Mouse (Mus musculus): Measurements from ENCODE around the gene Ankrd60. TPM values are rescaled to one million over a fixed set of nuclear protein-coding genes. Genes with fewer than 3 reads are reported as not detected.

The Ankrd60 gene
- polyA plus RNA-seq, 1 experiment from 2014 or later, result not detected

DNA sequence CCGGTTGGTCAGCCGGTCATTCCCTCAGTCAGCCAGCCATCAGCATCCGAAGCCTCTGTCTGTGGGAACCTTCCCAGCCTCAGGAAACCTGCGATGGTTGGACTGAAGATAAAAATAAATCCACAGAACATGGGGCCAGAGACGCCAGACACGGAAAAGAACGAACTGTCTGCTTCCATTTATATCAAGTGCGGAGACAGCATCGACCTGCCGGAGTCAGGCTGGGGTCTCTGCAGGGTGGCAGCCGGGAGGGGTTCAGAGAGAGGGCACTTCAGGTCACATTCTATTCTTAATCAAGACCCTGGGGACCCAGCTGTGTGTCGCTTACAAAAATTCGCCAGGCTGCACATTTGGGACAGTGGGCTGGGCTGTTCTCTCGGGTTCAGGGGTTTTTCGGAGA, 38.4 kb downstream of the Ankrd60 start:
- no peaks in the 10 kb centered on the region for H3K4me1 ChIP-seq
- H3K4me3 ChIP-seq, result no peak overlapping the region
- ATAC-seq (ENCODE audit: borderline replicate concordance, extremely low read depth, low FRiP score, low TSS enrichment), result no peak
- H3K9ac ChIP-seq, result no peak overlapping the region
- H3K27me3 ChIP-seq, result no peaks in the 10 kb centered on the region
- H3K4me2 ChIP-seq, result no peak overlapping the region
- no peak overlapping the region for H3K27ac ChIP-seq
- H3K9me3 ChIP-seq, result no peaks in the 10 kb centered on the region
- no peaks in the 10 kb centered on the region for H3K36me3 ChIP-seq
- 44% methylated on average over 15 of the region's 15 CpGs for whole genome bisulfite sequencing

DNA sequence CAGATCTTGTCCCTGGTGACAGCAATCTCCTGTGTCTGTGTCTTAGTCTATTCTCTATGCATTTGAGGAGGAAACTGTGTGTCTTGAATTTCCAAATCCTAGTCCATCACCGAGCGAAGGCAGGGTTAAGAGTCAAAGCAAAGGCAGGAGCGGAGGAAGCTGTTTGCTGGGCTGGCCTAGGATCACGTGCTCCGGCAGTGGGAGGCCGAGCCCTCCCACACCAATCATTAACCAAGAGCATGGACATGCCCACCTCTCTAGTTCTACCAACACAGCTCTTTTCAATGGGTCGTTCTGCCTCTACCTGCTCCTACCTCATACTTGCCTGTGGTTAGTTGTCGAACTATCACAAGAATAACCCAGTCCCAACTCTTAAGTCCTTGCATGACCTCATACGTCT, 42.3 kb downstream of the Ankrd60 start:
- Histone ChIP-seq H3K36me3 (no peaks in the 10 kb centered on the region), H3K27me3 (no peaks in the 10 kb centered on the region), H3K4me1 (no peaks in the 10 kb centered on the region), H3K27ac (no peak overlapping the region), H3K4me3 (no peak overlapping the region), H3K9ac (no peak overlapping the region), H3K9me3 (no peaks in the 10 kb centered on the region), H3K4me2 (no peak overlapping the region)
- ATAC-seq (ENCODE audit: borderline replicate concordance, extremely low read depth, low FRiP score, low TSS enrichment), result no peak
- 72% methylated on average over 9 of the region's 9 CpGs for whole genome bisulfite sequencing

DNA sequence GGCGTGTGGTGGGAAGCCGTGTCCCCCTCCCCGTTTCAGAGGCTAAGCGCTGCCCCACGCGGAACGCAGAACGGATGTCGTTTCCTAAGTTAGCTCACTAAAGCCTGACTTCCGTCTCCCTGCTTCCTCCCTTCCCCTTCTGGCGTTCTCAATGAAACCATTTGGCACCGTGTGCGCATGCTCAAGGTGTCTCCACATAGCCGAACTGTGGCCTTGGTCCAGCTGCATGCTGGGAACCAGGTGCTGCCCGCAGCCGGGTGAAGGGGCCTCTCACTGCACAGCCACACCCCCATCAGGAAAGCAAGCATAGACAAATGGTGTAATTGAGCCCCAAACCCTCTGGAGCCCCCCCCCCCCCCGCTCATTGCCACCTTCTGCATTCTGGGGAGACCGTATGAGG, 42.8 kb downstream of the Ankrd60 start:
- Histone ChIP-seq H3K4me3 (no peak overlapping the region), H3K4me1 (no peaks in the 10 kb centered on the region), H3K36me3 (no peaks in the 10 kb centered on the region), H3K27ac (no peak overlapping the region), H3K9me3 (no peaks in the 10 kb centered on the region), H3K27me3 (no peaks in the 10 kb centered on the region), H3K4me2 (no peak overlapping the region), H3K9ac (no peak overlapping the region)
- WGBS, result 81% methylated on average over 18 of the region's 18 CpGs
- no peak; the same call in 1 of the 2 replicates for ATAC-seq (ENCODE audit: borderline replicate concordance, extremely low read depth, low FRiP score, low TSS enrichment)

DNA sequence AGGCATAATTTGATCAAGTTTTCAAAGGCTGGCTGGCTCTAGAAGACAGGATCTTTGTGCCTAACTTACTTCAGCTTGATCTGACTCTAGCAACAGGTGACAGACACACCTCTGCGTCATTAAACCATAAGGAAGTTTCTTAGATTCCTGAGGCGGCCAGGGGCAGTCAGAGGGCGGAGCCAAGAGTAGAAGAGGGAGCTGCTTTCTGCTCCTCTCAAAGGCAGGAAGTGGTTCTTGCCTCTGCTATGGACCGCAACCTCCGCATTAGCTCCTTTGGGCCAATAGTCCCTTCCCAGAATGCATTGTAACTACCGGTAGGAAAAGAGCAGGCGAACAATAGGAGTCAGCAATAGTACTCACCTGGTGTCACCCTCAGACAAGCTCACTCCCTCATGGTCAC, 43.6 kb downstream of the Ankrd60 start:
- Histone ChIP-seq H3K4me1 (no peaks in the 10 kb centered on the region), H3K4me3 (no peak overlapping the region), H3K36me3 (no peaks in the 10 kb centered on the region), H3K27ac (no peak overlapping the region), H3K27me3 (no peaks in the 10 kb centered on the region), H3K9me3 (no peaks in the 10 kb centered on the region), H3K9ac (no peak overlapping the region), H3K4me2 (no peak overlapping the region)
- 66% methylated on average over 7 of the region's 7 CpGs for WGBS
- ATAC-seq (ENCODE audit: borderline replicate concordance, extremely low read depth, low FRiP score, low TSS enrichment), result no peak

DNA sequence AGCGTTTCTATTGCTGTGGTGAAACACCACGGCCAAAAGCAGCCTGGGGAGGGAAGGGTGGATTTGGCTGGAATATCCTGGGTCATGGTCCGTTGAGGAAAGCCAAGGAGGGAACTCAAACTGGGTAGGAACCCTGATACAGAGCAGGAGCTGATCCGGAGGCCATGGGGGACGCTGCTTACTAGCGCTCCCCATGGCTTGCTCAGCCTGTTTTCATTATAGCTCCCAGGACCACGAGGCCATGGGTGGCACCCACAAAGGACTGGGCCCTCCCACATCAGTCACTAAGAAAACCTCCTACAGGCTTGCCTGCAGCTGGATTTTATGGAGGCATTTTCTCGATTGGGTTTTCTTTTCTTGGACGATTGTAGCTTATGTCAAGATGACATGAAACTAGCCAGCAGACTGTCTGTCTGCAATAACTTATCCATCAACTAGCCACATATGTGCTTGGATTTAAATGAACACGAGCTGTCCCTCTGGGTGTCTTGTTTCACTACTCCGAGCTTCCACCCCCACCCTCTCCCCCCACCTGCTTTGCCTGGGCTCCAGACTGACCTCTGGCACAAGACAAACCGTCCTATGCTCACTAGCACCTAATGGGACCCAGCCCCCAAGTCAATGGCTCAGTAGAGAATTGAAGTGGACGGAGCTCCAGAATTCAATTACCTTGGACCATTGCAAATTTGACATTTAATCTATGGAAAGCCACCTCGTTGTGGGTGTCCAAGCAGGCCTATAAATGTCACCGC, 45.3 kb downstream of the Ankrd60 start:
- Histone ChIP-seq H3K4me3 (no peak overlapping the region), H3K9ac (no peak overlapping the region), H3K4me2 (no peak overlapping the region), H3K27me3 (no peaks in the 10 kb centered on the region), H3K36me3 (no peaks in the 10 kb centered on the region), H3K9me3 (no peaks in the 10 kb centered on the region), H3K27ac (no peak overlapping the region), H3K4me1 (no peaks in the 10 kb centered on the region)
- 62% methylated on average over 15 of the region's 15 CpGs for WGBS
- ATAC-seq (ENCODE audit: borderline replicate concordance, extremely low read depth, low FRiP score, low TSS enrichment), result no peak

DNA sequence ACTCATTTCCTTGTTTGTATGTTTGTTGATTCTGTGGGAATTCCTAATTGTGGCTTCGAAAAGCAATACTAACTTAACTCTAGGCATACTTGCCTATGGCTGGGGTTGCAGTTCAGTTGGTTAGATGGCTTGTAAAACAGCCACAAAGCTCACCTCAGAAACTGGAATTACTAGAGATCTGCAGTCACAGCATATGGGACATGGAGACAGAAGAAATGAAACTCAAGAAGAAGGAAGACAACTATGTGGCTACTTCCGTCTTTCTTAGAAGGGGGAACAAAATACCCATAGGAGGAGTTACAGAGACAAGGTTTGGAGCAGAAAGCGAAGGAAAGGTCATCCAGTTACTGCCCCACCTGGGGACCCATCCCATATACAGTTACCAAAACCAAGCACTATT, 49.7 kb downstream of the Ankrd60 start:
- no peak overlapping the region for H3K9ac ChIP-seq
- no peaks in the 10 kb centered on the region for H3K36me3 ChIP-seq
- no peaks in the 10 kb centered on the region for H3K9me3 ChIP-seq
- no peaks in the 10 kb centered on the region for H3K4me1 ChIP-seq
- no peak for ATAC-seq (ENCODE audit: borderline replicate concordance, extremely low read depth, low FRiP score, low TSS enrichment)
- no peaks in the 10 kb centered on the region for H3K27me3 ChIP-seq
- 65% methylated on average over 3 of the region's 3 CpGs for WGBS
- H3K4me2 ChIP-seq, result no peak overlapping the region
- H3K27ac ChIP-seq, result no peak overlapping the region
- no peak overlapping the region for H3K4me3 ChIP-seq

DNA sequence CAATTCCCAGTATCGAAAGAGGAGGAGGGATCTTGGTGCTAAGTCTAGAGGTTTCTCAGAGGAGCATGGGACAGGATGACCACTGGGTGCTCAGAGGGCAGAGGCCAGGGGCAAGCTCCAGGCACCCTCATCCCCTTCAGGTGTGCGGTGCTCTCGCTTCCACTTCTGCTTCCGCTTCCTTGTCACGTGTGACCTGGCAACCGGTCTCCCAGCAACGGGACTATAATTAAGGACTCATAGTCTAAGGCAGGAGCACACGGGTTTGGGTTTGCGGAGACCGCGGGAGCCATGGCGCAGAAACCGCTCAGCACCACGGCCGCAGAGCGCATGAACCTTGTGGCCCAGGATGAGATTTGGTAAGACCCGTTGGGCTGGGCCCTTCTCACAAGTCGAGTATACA, 55.8 kb downstream of the Ankrd60 start, which contains the start of gene 1700021F07Rik:
1700021F07Rik (plus strand) TSS at position 211 of the 400 bp plus-strand sequence.
- Histone ChIP-seq H3K4me1 (no peaks in the 10 kb centered on the region), H3K9ac (no peak within 1 kb of the TSS), H3K36me3 (no peaks in the 10 kb centered on the region), H3K27ac (no peak within 1 kb of the TSS), H3K27me3 (no peaks in the 10 kb centered on the region), H3K9me3 (no peaks in the 10 kb centered on the region), H3K4me2 (no peak within 1 kb of the TSS), H3K4me3 (no peak within 1 kb of the TSS)
- WGBS, result 91% methylated on average over 18 of the region's 18 CpGs
- no peak for ATAC-seq (ENCODE audit: borderline replicate concordance, extremely low read depth, low FRiP score, low TSS enrichment)

Other genes starting within 250 kb of the Ankrd60 start
- not detected in 2 replicates for gene 1700021F07Rik, start 55.8 kb downstream of the Ankrd60 start, polyA plus RNA-seq (2015; fragmentation: Nextera tagmentation; extraction: Ambion mirVana)
- 33.0 and 34.3 TPM in 2 replicates for gene Rab22a, start 81.4 kb upstream of the Ankrd60 start, polyA plus RNA-seq (2015; fragmentation: Nextera tagmentation; extraction: Ambion mirVana)
- gene 1700010B08Rik, start 141.1 kb upstream of the Ankrd60 start, polyA plus RNA-seq (2015; fragmentation: Nextera tagmentation; extraction: Ambion mirVana), result not detected in 2 replicates
- 9.1 and 12.8 TPM in 2 replicates for gene Vapb, start 159.1 kb upstream of the Ankrd60 start, polyA plus RNA-seq (2015; fragmentation: Nextera tagmentation; extraction: Ambion mirVana)

Measured in lung, embryonic 15.5 days (tissue).